Mouse (Mus musculus) megakaryocyte, embryonic 14.5 days (primary cell): ENCODE results near the gene Zfp787.

ENCODE experiments used
- FLI1 ChIP-seq: IDR thresholded peaks from 2 replicates; pipeline ENCODE4 v1.6.1; 2012; ENCODE audit warnings: low read length, inconsistent platforms, mixed read lengths
- GATA1 ChIP-seq: IDR thresholded peaks from 3 replicates; pipeline ENCODE4 v1.6.1; 2012; ENCODE audit warnings: mixed read lengths, low read length, inconsistent platforms, borderline replicate concordance

DNA sequence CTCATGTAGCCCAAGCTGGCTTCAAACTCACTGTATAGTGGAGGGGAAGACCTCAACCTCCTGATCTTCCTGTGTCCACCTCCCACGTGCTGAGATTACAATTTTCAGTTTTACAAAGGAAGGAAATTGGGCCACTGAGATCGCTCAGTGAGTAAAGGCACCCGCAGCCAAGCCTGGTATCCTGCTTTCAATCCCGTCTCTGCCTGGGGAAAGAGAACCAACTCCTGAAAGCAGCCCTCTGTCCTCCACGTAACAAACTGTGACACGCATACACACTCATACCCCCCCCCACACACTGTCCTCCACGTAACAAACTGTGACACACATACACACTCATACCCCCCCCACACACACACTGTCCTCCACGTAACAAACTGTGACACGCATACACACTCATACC lies 14.6 kb upstream of the Zfp787 start:
- TF ChIP-seq FLI1 (no peak), GATA1 (no peak)
